Mouse (Mus musculus): ENCODE results near the gene Lsm10.

The Lsm10 gene

GRCm38 (mm10) chr4:126096464-126097111 is at the start of gene Lsm10:
Lsm10 (plus strand) TSS chr4:126096623.
- DNase-seq (ENCODE audit: low spot score in 2 of 2), result peak; percentile 94 to 96

GRCm38 (mm10) chr4:126046851-126047585 is 49.4 kb upstream of the Lsm10 start, which contains the start of gene Mrps15:
Mrps15 (plus strand) TSS chr4:126046925.
- peak; percentile 55 to 59 for DNase-seq (ENCODE audit: low spot score in 2 of 2)

GRCm38 (mm10) chr4:126051617-126052016 is 44.8 kb upstream of the Lsm10 start:
- no peak for DNase-seq (ENCODE audit: low spot score in 2 of 2)

GRCm38 (mm10) chr4:126057207-126058133 is 39.0 kb upstream of the Lsm10 start:
- DNase-seq (ENCODE audit: low spot score in 2 of 2), result no peak

GRCm38 (mm10) chr4:126058134-126058996 is 38.1 kb upstream of the Lsm10 start, which contains the start of gene Oscp1:
Oscp1 (plus strand) TSS chr4:126058565.
- peak; percentile 86 to 88 for DNase-seq (ENCODE audit: low spot score in 2 of 2)

- DNase-seq (ENCODE audit: low spot score in 2 of 2), result no peak
These were observed 37.4 kb upstream of the Lsm10 start for GRCm38 (mm10) chr4:126058997-126059362.

GRCm38 (mm10) chr4:126062856-126063255 is 33.6 kb upstream of the Lsm10 start:
- no peak for DNase-seq (ENCODE audit: low spot score in 2 of 2)

- DNase-seq (ENCODE audit: low spot score in 2 of 2), result no peak
These were observed 31.2 kb upstream of the Lsm10 start for GRCm38 (mm10) chr4:126065241-126065640.

- no peak for DNase-seq (ENCODE audit: low spot score in 2 of 2)
These were observed 28.9 kb upstream of the Lsm10 start for GRCm38 (mm10) chr4:126067401-126068077.

GRCm38 (mm10) chr4:126068842-126069241 is 27.6 kb upstream of the Lsm10 start:
- DNase-seq (ENCODE audit: low spot score in 2 of 2), result no peak

GRCm38 (mm10) chr4:126077833-126078232 is 18.6 kb upstream of the Lsm10 start:
- DNase-seq (ENCODE audit: low spot score in 2 of 2), result no peak

- no peak for DNase-seq (ENCODE audit: low spot score in 2 of 2)
These were observed 17.2 kb upstream of the Lsm10 start for GRCm38 (mm10) chr4:126079266-126079665.

GRCm38 (mm10) chr4:126081601-126082000 is 14.8 kb upstream of the Lsm10 start:
- DNase-seq (ENCODE audit: low spot score in 2 of 2), result no peak

- DNase-seq (ENCODE audit: low spot score in 2 of 2), result no peak
These were observed 13.4 kb upstream of the Lsm10 start for GRCm38 (mm10) chr4:126083021-126083420.

GRCm38 (mm10) chr4:126084382-126084781 is 12.0 kb upstream of the Lsm10 start:
- DNase-seq (ENCODE audit: low spot score in 2 of 2), result no peak

GRCm38 (mm10) chr4:126085996-126086576 is 10.3 kb upstream of the Lsm10 start:
- DNase-seq (ENCODE audit: low spot score in 2 of 2), result peak; percentile 70 to 88

GRCm38 (mm10) chr4:126090101-126090847 is 6.1 kb upstream of the Lsm10 start:
- DNase-seq (ENCODE audit: low spot score in 2 of 2), result peak; percentile 44 to 57

- DNase-seq (ENCODE audit: low spot score in 2 of 2), result no peak
These were observed 5.6 kb upstream of the Lsm10 start for GRCm38 (mm10) chr4:126090848-126091124.

GRCm38 (mm10) chr4:126091873-126092272 is 4.5 kb upstream of the Lsm10 start:
- no peak for DNase-seq (ENCODE audit: low spot score in 2 of 2)
